Mouse (Mus musculus) forebrain, embryonic 13.5 days (tissue): Measurements from ENCODE around the gene Krtap5-5. TPM values are rescaled to one million over a fixed set of nuclear protein-coding genes. Genes with fewer than 3 reads are reported as not detected.

ENCODE experiments used
- ATAC-seq: fragments of 200-750 bp; cut with Nextera tagmentation; 2 replicates; pipeline ENCODE4 v1.8.0; 2017
- H3K27ac ChIP-seq: fragments of 300-500 bp; sonication (generic); 2 replicates; pipeline ENCODE4 v1.5.1; 2015; ENCODE audit warnings: inconsistent platforms, mild to moderate bottlenecking, moderate library complexity
- H3K27me3 ChIP-seq: fragments of 300-500 bp; sonication (generic); 2 replicates; pipeline ENCODE4 v1.6.1; 2015; ENCODE audit warnings: mild to moderate bottlenecking, inconsistent platforms
- H3K36me3 ChIP-seq: fragments of 300-500 bp; sonication (generic); 2 replicates; pipeline ENCODE4 v1.6.1; 2015; ENCODE audit warnings: mild to moderate bottlenecking, inconsistent platforms; ENCODE audit not compliant: poor library complexity, severe bottlenecking
- H3K4me1 ChIP-seq: fragments of 300-500 bp; sonication (generic); 2 replicates; pipeline ENCODE4 v1.6.1; 2015; ENCODE audit warnings: inconsistent platforms
- H3K4me2 ChIP-seq: fragments of 300-500 bp; sonication (generic); 2 replicates; pipeline ENCODE4 v1.6.1; 2015; ENCODE audit warnings: inconsistent platforms, mild to moderate bottlenecking, moderate library complexity
- H3K4me3 ChIP-seq: fragments of 300-500 bp; sonication (generic); 2 replicates; pipeline ENCODE4 v1.5.1; 2015; ENCODE audit warnings: mild to moderate bottlenecking, inconsistent platforms
- H3K9ac ChIP-seq: fragments of 300-500 bp; sonication (generic); 2 replicates; pipeline ENCODE4 v1.6.1; 2015; ENCODE audit warnings: mild to moderate bottlenecking, inconsistent platforms
- H3K9me3 ChIP-seq: fragments of 300-500 bp; sonication (generic); replicated peaks from 2 replicates; pipeline ENCODE4 v1.6.1; 2016; ENCODE audit warnings: inconsistent platforms
- WGBS: fragments of 180-500 bp; shearing (Covaris S2); methylation state at CpG from one replicate; pipeline ENCODE4 v1.1.7; 2015; 5-methylcytosine and 5-hydroxymethylcytosine counted together
- polyA plus RNA-seq: library from polyadenylated mRNA; unstranded; fragments of >200 nt; fragmentation: Nextera tagmentation; extraction: Ambion mirVana; gene quantifications from 2 replicates; pipeline ENCODE4 v1.2.1, GENCODE M21; 2015

Krtap5-5 gene
- polyA plus RNA-seq, 1 experiment from 2014 or later: not detected

DNA sequence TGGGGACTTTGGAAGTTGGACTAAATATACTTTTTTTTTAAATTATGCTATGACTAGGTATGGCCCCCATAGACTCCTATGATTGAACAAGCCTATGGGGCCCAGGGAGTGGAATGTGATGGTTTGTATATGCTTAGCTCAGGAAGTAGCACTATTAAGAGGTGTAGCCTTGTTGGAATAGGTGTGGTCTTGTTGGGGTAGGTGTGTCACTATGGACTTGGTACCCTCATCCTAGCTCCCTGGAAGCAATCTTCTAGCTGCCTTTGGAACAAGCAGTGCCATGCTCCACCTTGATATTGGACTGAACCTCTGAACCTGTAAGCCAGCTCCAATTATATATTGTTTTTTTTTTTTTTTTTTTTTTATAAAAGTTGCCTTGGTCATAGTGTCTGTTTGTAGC, 24.3 kb downstream of the Krtap5-5 start:
- H3K4me1 ChIP-seq: no peaks in the 10 kb centered on the region
- H3K27ac ChIP-seq: no peak overlapping the region
- H3K9me3 ChIP-seq: no peaks in the 10 kb centered on the region
- no peak for ATAC-seq
- no peaks in the 10 kb centered on the region for H3K36me3 ChIP-seq
- no peak overlapping the region for H3K4me2 ChIP-seq
- H3K4me3 ChIP-seq: no peak overlapping the region
- H3K27me3 ChIP-seq: no peaks in the 10 kb centered on the region
- H3K9ac ChIP-seq: no peak overlapping the region

DNA sequence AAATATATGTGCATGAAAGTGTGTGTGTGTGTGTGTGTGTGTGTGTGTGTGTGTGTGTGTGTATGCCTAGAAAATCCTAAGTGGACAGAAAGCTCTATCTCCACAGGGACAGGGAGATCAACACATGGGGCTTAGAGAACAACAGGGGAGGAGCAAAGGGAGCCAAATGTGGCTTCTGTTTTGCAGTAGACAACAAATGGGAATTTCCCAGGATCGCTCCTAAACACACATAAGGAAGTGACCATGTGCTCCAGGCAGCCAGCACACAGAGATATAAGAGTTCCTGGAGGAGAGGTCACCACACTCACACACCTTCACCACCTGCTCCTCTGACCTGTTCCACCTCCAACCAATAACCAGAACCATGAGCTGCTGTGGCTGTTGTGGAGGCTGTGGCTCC, 28.7 kb downstream of the Krtap5-5 start, which contains the start of gene Krtap5-3:
Gene Krtap5-3 (plus strand): TSS at position 301 of the 400 bp plus-strand sequence.
- no peak within 1 kb of the TSS for H3K9ac ChIP-seq
- no peak for ATAC-seq
- no peaks in the 10 kb centered on the region for H3K27me3 ChIP-seq
- H3K4me1 ChIP-seq: no peaks in the 10 kb centered on the region
- no peaks in the 10 kb centered on the region for H3K9me3 ChIP-seq
- H3K4me2 ChIP-seq: no peak within 1 kb of the TSS
- no peak within 1 kb of the TSS for H3K4me3 ChIP-seq
- WGBS: 75% methylated on average over 1 of the region's 1 CpGs
- no peak within 1 kb of the TSS for H3K27ac ChIP-seq
- no peaks in the 10 kb centered on the region for H3K36me3 ChIP-seq

DNA sequence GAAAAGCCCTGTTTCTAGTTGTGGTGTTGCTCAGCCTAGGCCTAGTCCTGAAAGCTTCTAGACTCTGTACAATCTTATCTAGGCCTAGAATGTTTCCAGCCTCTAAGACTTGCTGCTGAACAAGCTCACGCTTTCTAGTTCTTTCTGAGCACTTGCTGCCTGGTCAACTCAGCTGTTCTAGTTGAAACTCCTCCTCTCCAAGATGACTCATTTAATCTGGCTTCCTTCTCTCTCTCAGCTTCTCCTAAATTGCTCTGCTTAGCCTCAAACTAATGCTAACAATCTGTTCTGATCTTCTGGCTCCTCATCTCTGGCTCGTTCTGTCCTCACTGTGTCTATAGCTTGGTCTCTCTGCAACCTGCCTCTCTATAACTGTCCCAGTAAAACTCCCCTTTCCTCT, 31.0 kb downstream of the Krtap5-5 start:
- WGBS: 82% methylated on average over 2 of the region's 2 CpGs
- Histone ChIP-seq H3K4me2 (no peak overlapping the region), H3K36me3 (no peaks in the 10 kb centered on the region), H3K9me3 (no peaks in the 10 kb centered on the region), H3K27ac (no peak overlapping the region), H3K27me3 (no peaks in the 10 kb centered on the region), H3K9ac (no peak overlapping the region), H3K4me3 (no peak overlapping the region), H3K4me1 (no peaks in the 10 kb centered on the region)
- no peak for ATAC-seq

DNA sequence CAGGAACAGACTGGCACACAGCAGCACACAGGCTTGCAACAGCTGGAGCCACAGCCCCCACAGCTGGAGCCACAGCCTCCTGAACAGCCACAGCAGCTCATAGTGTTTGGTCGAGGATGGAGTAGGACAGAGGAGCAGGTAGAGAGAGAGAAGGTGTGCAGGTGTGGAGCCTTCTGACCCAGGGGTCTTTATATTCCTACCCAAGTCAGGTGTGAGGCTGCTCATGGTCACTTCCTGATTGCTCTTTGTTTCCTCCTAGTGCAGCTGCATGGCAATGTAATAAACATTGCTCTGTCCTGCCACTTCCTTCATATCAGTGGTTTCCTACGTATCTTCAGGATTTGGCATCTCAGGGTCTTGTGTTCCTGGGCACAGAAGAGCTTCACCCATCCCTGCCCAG, 39.5 kb downstream of the Krtap5-5 start, which contains the start of gene Gm10153:
Gene Gm10153 (minus strand): TSS at position 101 of the 400 bp plus-strand sequence.
- Histone ChIP-seq H3K9ac (no peak within 1 kb of the TSS), H3K27ac (no peak within 1 kb of the TSS), H3K4me2 (no peak within 1 kb of the TSS), H3K4me1 (no peaks in the 10 kb centered on the region), H3K27me3 (peaks cover 8% of the 10 kb centered on the region; the same call in 1 of the 2 replicates), H3K36me3 (no peaks in the 10 kb centered on the region), H3K9me3 (no peaks in the 10 kb centered on the region), H3K4me3 (no peak within 1 kb of the TSS)
- 61% methylated on average over 2 of the region's 2 CpGs for WGBS
- ATAC-seq: no peak

DNA sequence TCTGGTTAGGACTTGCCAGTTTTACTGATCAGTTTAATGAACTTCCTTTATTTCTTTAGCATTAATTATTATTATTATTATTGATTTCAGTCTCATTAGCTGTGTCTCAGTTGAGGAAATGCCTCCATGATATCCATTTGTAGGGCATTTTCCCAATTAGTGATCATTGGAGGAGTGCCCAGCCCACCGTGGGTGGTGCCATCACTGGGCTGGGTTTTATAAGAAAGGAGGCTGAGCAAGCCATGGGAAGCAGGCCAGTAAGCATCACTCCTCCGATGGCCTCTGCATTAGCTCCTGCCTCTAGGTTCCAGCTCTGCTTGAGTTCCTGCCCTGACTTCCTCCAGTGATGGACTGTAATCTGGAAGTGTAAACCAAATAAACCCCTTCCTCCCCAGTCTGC, 41.6 kb downstream of the Krtap5-5 start:
- Histone ChIP-seq H3K27ac (no peak overlapping the region), H3K4me2 (no peak overlapping the region), H3K27me3 (peaks cover 8% of the 10 kb centered on the region; the same call in 1 of the 2 replicates), H3K4me3 (no peak overlapping the region), H3K9ac (no peak overlapping the region), H3K4me1 (no peaks in the 10 kb centered on the region), H3K36me3 (no peaks in the 10 kb centered on the region), H3K9me3 (no peaks in the 10 kb centered on the region)
- WGBS: 52% methylated on average over 2 of the region's 2 CpGs
- ATAC-seq: no peak

DNA sequence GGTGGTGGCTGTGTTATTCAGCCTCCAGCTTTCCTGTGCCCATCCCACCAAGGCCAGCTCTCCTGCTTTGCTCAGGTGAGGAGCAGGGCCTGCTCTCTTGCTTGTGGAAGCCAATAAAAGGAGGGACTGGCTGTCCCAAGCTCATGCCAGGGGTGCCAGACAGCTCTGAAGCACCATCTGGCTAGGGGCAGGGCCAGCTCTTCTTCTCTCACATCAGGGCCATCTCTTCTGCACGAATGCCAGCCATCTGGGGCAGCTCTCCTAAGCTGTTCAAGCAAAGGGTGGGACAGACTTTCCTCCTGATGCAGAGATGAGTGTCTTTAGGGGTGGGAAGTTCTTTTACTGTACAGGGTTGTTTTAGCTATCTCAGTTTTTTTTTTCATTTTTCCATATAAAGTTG, 48.8 kb downstream of the Krtap5-5 start:
- Histone ChIP-seq H3K27ac (no peak overlapping the region), H3K9me3 (no peaks in the 10 kb centered on the region), H3K4me3 (no peak overlapping the region), H3K36me3 (no peaks in the 10 kb centered on the region), H3K27me3 (no peaks in the 10 kb centered on the region), H3K9ac (no peak overlapping the region), H3K4me2 (no peak overlapping the region), H3K4me1 (no peaks in the 10 kb centered on the region)
- no peak for ATAC-seq
- WGBS: 43% methylated on average over 1 of the region's 1 CpGs

Other genes starting within 250 kb of the Krtap5-5 start
- gene Mob2, start 168.9 kb downstream of the Krtap5-5 start, polyA plus RNA-seq: 51.0 and 58.1 TPM in 2 replicates
- 44.1 and 55.6 TPM in 2 replicates for gene Dusp8, start 134.1 kb downstream of the Krtap5-5 start, polyA plus RNA-seq
- gene Gm45618, start 109.2 kb downstream of the Krtap5-5 start, polyA plus RNA-seq: not detected in 2 replicates
- not detected in 2 replicates for gene Gm39115, start 93.9 kb downstream of the Krtap5-5 start, polyA plus RNA-seq
- not detected in 2 replicates for gene Gm45337, start 85.4 kb downstream of the Krtap5-5 start, polyA plus RNA-seq
- not detected in 2 replicates for gene Gm29735, start 72.9 kb downstream of the Krtap5-5 start, polyA plus RNA-seq
- not detected in 2 replicates for gene Gm4553, start 64.2 kb downstream of the Krtap5-5 start, polyA plus RNA-seq
- gene Krtap5-2, start 54.0 kb downstream of the Krtap5-5 start, polyA plus RNA-seq: not detected in 2 replicates
- not detected in 2 replicates for gene Gm10153, start 39.6 kb downstream of the Krtap5-5 start, polyA plus RNA-seq
- gene Krtap5-3, start 28.6 kb downstream of the Krtap5-5 start, polyA plus RNA-seq: not detected in 2 replicates
- not detected in 2 replicates for gene Gm7579, start 18.1 kb downstream of the Krtap5-5 start, polyA plus RNA-seq
- not detected in 2 replicates for gene Gm40460, start 11.1 kb upstream of the Krtap5-5 start, polyA plus RNA-seq
- gene Gm2431, start 28.4 kb upstream of the Krtap5-5 start, polyA plus RNA-seq: not detected in 2 replicates
- not detected in 2 replicates for gene Gm4559, start 44.4 kb upstream of the Krtap5-5 start, polyA plus RNA-seq
- gene Krtap5-1, start 67.1 kb upstream of the Krtap5-5 start, polyA plus RNA-seq: not detected in 2 replicates
- gene Krtap5-4, start 73.6 kb upstream of the Krtap5-5 start, polyA plus RNA-seq: not detected in 2 replicates
- 0.96 and 1.1 TPM in 2 replicates for gene Ifitm10, start 143.8 kb upstream of the Krtap5-5 start, polyA plus RNA-seq
- 1.5 TPM in 1 of 2 replicates, not detected in the other for gene Gm49369, start 152.7 kb upstream of the Krtap5-5 start, polyA plus RNA-seq
- 145 and 166 TPM in 2 replicates for gene Ctsd, start 158.1 kb upstream of the Krtap5-5 start, polyA plus RNA-seq
- gene Syt8, start 204.9 kb upstream of the Krtap5-5 start, polyA plus RNA-seq: not detected in 2 replicates
- 0.61 TPM in 1 of 2 replicates, not detected in the other for gene Tnni2, start 211.8 kb upstream of the Krtap5-5 start, polyA plus RNA-seq
- 4.2 TPM in 2 replicates for gene Lsp1, start 230.8 kb upstream of the Krtap5-5 start, polyA plus RNA-seq